Mouse (Mus musculus) limb, embryonic 13.5 days (tissue): ENCODE results near the gene Smad1. TPM values are rescaled to one million over a fixed set of nuclear protein-coding genes. Genes with fewer than 3 reads are reported as not detected.

Experiments
- ATAC-seq: fragments of 200-750 bp; cut with Nextera tagmentation; 2 replicates; pipeline ENCODE4 v1.8.0; 2017; ENCODE audit warnings: low read depth, moderate number of reproducible peaks, moderate TSS enrichment; ENCODE audit not compliant: low FRiP score
- H3K27ac ChIP-seq: fragments of 300-500 bp; sonication (generic); 2 replicates; pipeline ENCODE4 v1.5.1; 2015; ENCODE audit warnings: inconsistent platforms, mild to moderate bottlenecking, moderate library complexity
- H3K27me3 ChIP-seq: fragments of 300-500 bp; sonication (generic); 2 replicates; pipeline ENCODE4 v1.6.1; 2015; ENCODE audit warnings: mild to moderate bottlenecking, inconsistent platforms
- H3K36me3 ChIP-seq: fragments of 300-500 bp; sonication (generic); 2 replicates; pipeline ENCODE4 v1.6.1; 2015; ENCODE audit warnings: inconsistent platforms, mild to moderate bottlenecking, moderate library complexity
- H3K4me1 ChIP-seq: fragments of 300-500 bp; sonication (generic); 2 replicates; pipeline ENCODE4 v1.6.1; 2015; ENCODE audit warnings: inconsistent platforms
- H3K4me2 ChIP-seq: fragments of 300-500 bp; sonication (generic); replicated peaks from 2 replicates; pipeline ENCODE4 v1.6.1; 2015; ENCODE audit warnings: inconsistent platforms, mild to moderate bottlenecking, moderate library complexity
- H3K4me3 ChIP-seq: fragments of 300-500 bp; sonication (generic); 2 replicates; pipeline ENCODE4 v1.5.1; 2015; ENCODE audit warnings: moderate library complexity, mild to moderate bottlenecking, inconsistent platforms
- H3K9ac ChIP-seq: fragments of 300-500 bp; sonication (generic); 2 replicates; pipeline ENCODE4 v1.6.1; 2015; ENCODE audit warnings: mild to moderate bottlenecking, inconsistent platforms
- H3K9me3 ChIP-seq: fragments of 300-500 bp; sonication (generic); 2 replicates; pipeline ENCODE4 v1.6.1; 2016; ENCODE audit warnings: inconsistent platforms
- WGBS: fragments of 180-500 bp; shearing (Covaris S2); methylation state at CpG from one replicate; pipeline ENCODE4 v1.1.7; 2015; 5-methylcytosine and 5-hydroxymethylcytosine counted together
- polyA plus RNA-seq: library from polyadenylated mRNA; unstranded; fragments of >200 nt; fragmentation: Nextera tagmentation; extraction: Ambion mirVana; gene quantifications from 2 replicates; pipeline ENCODE4 v1.2.1, GENCODE M21; 2015

Gene Smad1
- polyA plus RNA-seq, 1 experiment from 2014 or later = 48.2 TPM

GRCm38 (mm10) chr8:79396911-79397310, 2.4 kb downstream of the Smad1 start:
- H3K36me3 ChIP-seq = no peaks in the 10 kb centered on the region
- no peaks in the 10 kb centered on the region for H3K27me3 ChIP-seq
- no peak for ATAC-seq
- H3K4me3 ChIP-seq = peak overlapping the region; percentile 0; the same call in 1 of the 2 replicates
- peaks cover 30% of the 10 kb centered on the region for H3K4me1 ChIP-seq
- WGBS = 39% methylated on average over 6 of the region's 6 CpGs
- H3K9me3 ChIP-seq = no peaks in the 10 kb centered on the region
- peak overlapping the region; percentile 80 for H3K4me2 ChIP-seq
- H3K27ac ChIP-seq = no peak overlapping the region
- no peak overlapping the region for H3K9ac ChIP-seq

GRCm38 (mm10) chr8:79394009-79394408, 5.3 kb downstream of the Smad1 start:
- Histone ChIP-seq H3K36me3 (peaks cover 6% of the 10 kb centered on the region; the same call in 1 of the 2 replicates), H3K4me3 (no peak overlapping the region), H3K9me3 (no peaks in the 10 kb centered on the region), H3K27me3 (no peaks in the 10 kb centered on the region), H3K27ac (no peak overlapping the region), H3K9ac (no peak overlapping the region), H3K4me2 (no peak overlapping the region), H3K4me1 (peaks cover 37% of the 10 kb centered on the region)
- 69% methylated on average over 9 of the region's 9 CpGs for WGBS
- ATAC-seq = no peak

DNA sequence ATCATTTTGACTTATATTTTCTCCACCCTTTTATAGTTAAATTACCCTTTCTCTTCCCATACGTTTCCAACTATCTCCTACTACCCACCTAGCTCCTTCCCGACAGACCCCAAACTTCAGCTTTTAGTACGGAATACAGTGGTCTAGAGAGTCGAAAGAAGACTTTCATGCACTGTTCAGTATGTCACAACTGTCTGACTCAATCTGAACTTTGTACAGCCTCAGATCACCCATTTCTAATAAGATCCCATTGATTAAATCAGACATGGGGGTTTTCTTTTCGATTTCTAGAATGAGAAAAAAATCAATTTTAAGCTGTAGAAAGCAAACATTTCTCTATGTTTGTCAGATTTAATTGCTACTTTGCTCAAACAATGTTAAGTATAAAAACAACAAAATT, 6.1 kb downstream of the Smad1 start:
- no peak overlapping the region for H3K27ac ChIP-seq
- H3K27me3 ChIP-seq = no peaks in the 10 kb centered on the region
- H3K4me2 ChIP-seq = no peak overlapping the region
- no peak for ATAC-seq
- H3K36me3 ChIP-seq = peaks cover 7% of the 10 kb centered on the region; the same call in 1 of the 2 replicates
- no peak overlapping the region for H3K4me3 ChIP-seq
- no peaks in the 10 kb centered on the region for H3K9me3 ChIP-seq
- no peak overlapping the region for H3K9ac ChIP-seq
- peaks cover 45% of the 10 kb centered on the region for H3K4me1 ChIP-seq
- 89% methylated on average over 5 of the region's 5 CpGs for WGBS

- Histone ChIP-seq H3K27me3 (no peaks in the 10 kb centered on the region), H3K9ac (no peak overlapping the region), H3K4me1 (peaks cover 45% of the 10 kb centered on the region), H3K36me3 (peaks cover 7% of the 10 kb centered on the region; the same call in 1 of the 2 replicates), H3K27ac (no peak overlapping the region), H3K4me3 (no peak overlapping the region), H3K4me2 (no peak overlapping the region), H3K9me3 (no peaks in the 10 kb centered on the region)
- no peak for ATAC-seq
- 76% methylated on average over 6 of the region's 6 CpGs for WGBS
Measured at GRCm38 (mm10) chr8:79392649-79393048, 6.7 kb downstream of the Smad1 start.

- Histone ChIP-seq H3K36me3 (peaks cover 14% of the 10 kb centered on the region; the same call in 1 of the 2 replicates), H3K4me2 (no peak overlapping the region), H3K4me1 (peaks cover 33% of the 10 kb centered on the region), H3K27me3 (no peaks in the 10 kb centered on the region), H3K9ac (no peak overlapping the region), H3K4me3 (no peak overlapping the region), H3K27ac (no peak overlapping the region), H3K9me3 (no peaks in the 10 kb centered on the region)
- WGBS = 89% methylated on average over 13 of the region's 13 CpGs
- ATAC-seq = no peak
Measured at GRCm38 (mm10) chr8:79391454-79391853, 7.9 kb downstream of the Smad1 start.

GRCm38 (mm10) chr8:79389074-79389786, 10.1 kb downstream of the Smad1 start:
- Histone ChIP-seq H3K4me1 (peaks cover 41% of the 10 kb centered on the region), H3K9ac (no peak overlapping the region), H3K27ac (peak overlapping the region; percentile 15; the same call in 1 of the 2 replicates), H3K27me3 (no peaks in the 10 kb centered on the region), H3K36me3 (peaks cover 17% of the 10 kb centered on the region; the same call in 1 of the 2 replicates), H3K4me2 (peak overlapping the region; percentile 31), H3K9me3 (no peaks in the 10 kb centered on the region), H3K4me3 (no peak overlapping the region)
- ATAC-seq = no peak
- WGBS = 63% methylated on average over 23 of the region's 23 CpGs

GRCm38 (mm10) chr8:79386831-79387230, 12.5 kb downstream of the Smad1 start:
- Histone ChIP-seq H3K27ac (no peak overlapping the region), H3K27me3 (no peaks in the 10 kb centered on the region), H3K4me2 (no peak overlapping the region), H3K4me3 (no peak overlapping the region), H3K9ac (no peak overlapping the region), H3K4me1 (peaks cover 52% of the 10 kb centered on the region), H3K36me3 (peaks cover 17% of the 10 kb centered on the region; the same call in 1 of the 2 replicates), H3K9me3 (no peaks in the 10 kb centered on the region)
- 94% methylated on average over 5 of the region's 5 CpGs for WGBS
- ATAC-seq = no peak

DNA sequence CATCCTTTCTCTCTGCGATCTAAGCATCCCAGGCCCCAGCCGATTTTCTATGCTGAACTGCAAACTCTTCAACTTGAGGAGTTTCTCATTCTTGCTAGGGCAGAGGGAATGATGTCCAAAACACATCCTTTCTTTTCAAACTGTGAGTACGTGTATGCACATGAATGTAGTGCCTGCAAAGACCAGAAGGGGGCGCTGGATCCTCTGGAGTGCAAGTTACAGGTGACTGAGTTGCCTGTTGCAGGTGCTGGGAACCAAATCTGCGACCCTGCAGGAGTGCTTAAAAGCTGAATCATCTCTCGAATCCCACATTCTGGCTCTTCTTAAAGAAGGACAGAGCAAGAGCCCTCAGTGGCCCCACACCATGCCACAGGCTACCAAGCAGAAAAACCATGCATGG, 13.0 kb downstream of the Smad1 start:
- no peaks in the 10 kb centered on the region for H3K9me3 ChIP-seq
- no peaks in the 10 kb centered on the region for H3K27me3 ChIP-seq
- no peak overlapping the region for H3K4me3 ChIP-seq
- H3K9ac ChIP-seq = no peak overlapping the region
- H3K4me2 ChIP-seq = no peak overlapping the region
- peaks cover 57% of the 10 kb centered on the region for H3K4me1 ChIP-seq
- H3K36me3 ChIP-seq = peaks cover 17% of the 10 kb centered on the region; the same call in 1 of the 2 replicates
- WGBS = 73% methylated on average over 6 of the region's 6 CpGs
- no peak for ATAC-seq
- no peak overlapping the region for H3K27ac ChIP-seq

DNA sequence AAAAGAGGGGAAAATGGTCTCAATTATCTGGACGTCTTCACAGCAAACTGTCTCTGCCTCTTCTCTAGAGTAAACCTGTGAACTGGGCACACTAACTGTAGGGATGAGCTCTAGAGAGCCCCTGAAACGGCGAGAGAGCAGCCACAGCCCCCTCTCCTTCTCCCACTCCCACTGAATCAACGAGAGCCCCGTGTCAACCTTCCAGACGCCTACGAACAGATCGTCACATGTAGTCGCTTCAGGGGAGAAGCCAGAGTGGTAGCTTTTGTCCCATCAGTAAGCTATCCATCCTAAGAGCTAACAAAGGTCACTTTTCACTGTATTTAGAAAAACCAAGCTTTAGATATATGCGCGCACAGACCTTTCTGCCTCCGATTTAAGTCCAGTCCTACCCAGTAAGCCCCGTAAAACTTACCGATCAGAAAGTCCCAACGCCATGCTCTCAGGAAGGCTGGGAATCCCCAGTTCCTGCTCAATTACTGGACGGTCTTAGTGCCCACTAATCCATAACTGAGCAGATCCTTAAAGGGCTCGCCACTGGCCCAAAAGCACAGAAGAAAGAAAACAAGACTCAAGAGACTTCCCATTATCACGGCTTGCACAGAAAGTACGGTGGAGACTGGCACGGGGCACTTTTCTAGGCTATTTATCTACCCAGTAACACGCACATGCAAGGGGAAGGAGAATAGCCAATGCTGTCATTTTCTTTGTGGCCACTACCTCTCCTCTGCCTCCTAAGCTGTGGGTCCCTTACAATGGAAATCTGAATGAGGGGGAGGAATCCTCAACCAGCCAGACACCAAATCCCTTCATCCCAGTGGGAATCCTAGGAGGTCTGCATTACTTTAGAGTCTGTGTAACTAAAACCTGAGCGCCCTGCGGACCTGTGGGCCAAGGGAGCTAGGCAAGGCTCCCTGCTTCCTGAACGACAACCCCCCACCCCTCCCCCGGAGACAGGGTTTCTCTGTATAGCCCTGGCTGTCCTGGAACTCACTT, 14.7 kb downstream of the Smad1 start:
- ATAC-seq = no peak
- WGBS = 17% methylated on average over 25 of the region's 25 CpGs
- Histone ChIP-seq H3K9ac (no peak overlapping the region), H3K4me2 (peak overlapping the region; percentile 37), H3K27ac (no peak overlapping the region), H3K4me3 (no peak overlapping the region), H3K36me3 (peaks cover 17% of the 10 kb centered on the region; the same call in 1 of the 2 replicates), H3K4me1 (peaks cover 74% of the 10 kb centered on the region), H3K9me3 (no peaks in the 10 kb centered on the region), H3K27me3 (no peaks in the 10 kb centered on the region)

DNA sequence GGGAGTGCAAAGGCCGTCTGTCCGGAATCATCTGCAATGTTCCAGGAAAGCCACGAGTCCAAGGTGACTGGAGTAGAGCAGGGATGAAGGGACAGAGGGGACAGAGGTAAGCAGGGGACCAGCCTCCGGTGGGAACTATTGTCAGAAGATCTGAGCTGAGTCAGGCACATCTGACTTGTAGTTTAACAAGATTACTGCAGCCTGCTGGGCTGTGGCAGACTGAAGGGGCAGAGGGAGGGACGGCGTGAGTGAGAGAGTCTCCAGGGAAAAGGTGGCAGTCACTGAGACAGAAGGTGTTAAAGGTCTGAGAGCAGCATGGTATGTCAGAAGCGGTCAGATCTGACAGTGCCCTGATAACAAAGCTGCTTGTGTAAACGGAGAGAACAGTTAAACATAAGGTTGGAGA, 16.5 kb downstream of the Smad1 start:
- Histone ChIP-seq H3K4me1 (peaks cover 68% of the 10 kb centered on the region), H3K36me3 (peaks cover 10% of the 10 kb centered on the region; the same call in 1 of the 2 replicates), H3K9ac (peak overlapping the region; percentile 35; the same call in 1 of the 2 replicates), H3K4me3 (no peak overlapping the region), H3K4me2 (peak overlapping the region; percentile 2; the same call in 1 of the 2 replicates), H3K9me3 (no peaks in the 10 kb centered on the region), H3K27me3 (no peaks in the 10 kb centered on the region), H3K27ac (peak overlapping the region; percentile 65)
- no peak for ATAC-seq
- WGBS = 9% methylated on average over 8 of the region's 8 CpGs

- WGBS = 17% methylated on average over 6 of the region's 6 CpGs
- H3K27ac ChIP-seq = peak overlapping the region; percentile 12; the same call in 1 of the 2 replicates
- H3K36me3 ChIP-seq = peaks cover 12% of the 10 kb centered on the region; the same call in 1 of the 2 replicates
- peaks cover 76% of the 10 kb centered on the region for H3K4me1 ChIP-seq
- H3K9ac ChIP-seq = no peak overlapping the region
- no peaks in the 10 kb centered on the region for H3K9me3 ChIP-seq
- no peak overlapping the region for H3K4me2 ChIP-seq
- no peaks in the 10 kb centered on the region for H3K27me3 ChIP-seq
- no peak overlapping the region for H3K4me3 ChIP-seq
- peak; percentile 66 for ATAC-seq
Measured at GRCm38 (mm10) chr8:79381771-79382170, 17.5 kb downstream of the Smad1 start.

DNA sequence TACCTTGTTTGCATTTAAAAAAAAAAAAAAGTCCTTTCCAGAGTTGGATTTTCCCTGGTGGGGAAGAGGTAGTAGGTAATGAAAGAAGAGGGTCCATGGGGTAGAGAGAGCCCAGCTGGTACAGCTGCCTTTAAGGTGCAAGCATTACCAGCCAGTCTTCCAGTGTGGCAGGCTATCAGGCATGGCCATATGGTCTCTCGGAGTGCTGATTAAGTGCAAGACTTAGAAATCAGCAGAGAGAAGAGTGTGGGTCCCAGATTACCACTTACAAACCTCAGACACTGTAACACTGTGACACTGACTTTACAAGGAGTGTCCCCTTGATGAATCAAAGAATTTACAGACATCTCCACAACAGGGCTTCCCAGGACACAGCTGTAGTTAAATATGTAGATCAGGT, 18.9 kb downstream of the Smad1 start:
- Histone ChIP-seq H3K36me3 (peaks cover 7% of the 10 kb centered on the region; the same call in 1 of the 2 replicates), H3K9ac (no peak overlapping the region), H3K27me3 (no peaks in the 10 kb centered on the region), H3K4me1 (peaks cover 81% of the 10 kb centered on the region), H3K4me2 (no peak overlapping the region), H3K4me3 (no peak overlapping the region), H3K9me3 (no peaks in the 10 kb centered on the region), H3K27ac (no peak overlapping the region)
- WGBS = 31% methylated on average over 1 of the region's 1 CpGs
- ATAC-seq = no peak
